Mouse (Mus musculus): ENCODE measurements around the gene D17Wsu92e. TPM values are rescaled to one million over a fixed set of nuclear protein-coding genes. Genes with fewer than 3 reads are reported as not detected.

Gene D17Wsu92e
- polyA plus RNA-seq, 1 experiment from 2014 or later = 12.1 TPM

DNA sequence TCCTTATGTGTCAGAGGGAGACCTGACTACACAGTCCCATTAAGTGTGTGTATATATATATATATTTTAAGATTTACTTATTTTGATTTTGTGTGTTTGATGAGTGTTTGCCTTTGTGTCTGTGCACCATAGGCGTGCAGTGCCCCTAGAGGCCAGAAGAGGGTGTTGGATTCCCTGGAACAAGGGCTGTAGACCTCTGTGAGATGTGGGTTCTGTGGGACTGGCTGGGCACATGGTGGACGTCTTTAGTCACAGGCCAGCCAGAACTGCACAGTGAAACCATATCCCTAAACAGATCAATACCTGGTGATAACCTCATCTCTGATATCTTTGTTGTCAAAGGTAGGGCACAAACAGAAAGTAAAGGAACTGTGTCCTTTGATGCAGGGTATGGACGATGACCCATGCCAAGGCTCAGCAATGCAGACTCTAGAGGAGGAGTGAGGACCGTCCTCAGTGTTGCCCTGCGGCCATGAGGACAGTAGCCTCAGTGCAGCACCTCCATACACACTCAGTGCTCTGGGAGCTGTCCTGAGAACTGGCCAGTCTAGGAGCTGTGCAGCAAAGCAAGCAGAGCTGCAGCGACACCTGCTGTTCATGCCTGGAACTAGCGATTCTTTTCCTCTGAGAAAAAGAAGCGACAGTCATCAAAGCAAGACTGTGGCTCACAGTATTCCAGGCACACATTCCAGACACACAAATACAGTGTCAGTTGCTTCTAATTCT, 51.5 kb downstream of the D17Wsu92e start:
- DNase-seq (ENCODE audit: low spot score) = peak; percentile 69
- H3K27ac ChIP-seq (replicated peaks) = no peak overlapping the region
- no peaks in the 10 kb centered on the region for H3K4me1 ChIP-seq
- peaks cover 73% of the 10 kb centered on the region for H3K36me3 ChIP-seq
- H3K27me3 ChIP-seq (ENCODE audit: low read depth, poor library complexity, severe bottlenecking) = no peaks in the 10 kb centered on the region
- WGBS = 66% methylated on average over 8 of the region's 8 CpGs
- peaks cover 6% of the 10 kb centered on the region; the same call in 1 of the 2 replicates for H3K9me3 ChIP-seq (replicated peaks)
- H3K4me3 ChIP-seq = no peak overlapping the region

GRCm38 (mm10) chr17:27767543-27767942, 52.9 kb downstream of the D17Wsu92e start:
- H3K36me3 ChIP-seq = peaks cover 75% of the 10 kb centered on the region
- no peak for DNase-seq (ENCODE audit: low spot score)
- no peaks in the 10 kb centered on the region for H3K27me3 ChIP-seq (ENCODE audit: low read depth, poor library complexity, severe bottlenecking)
- H3K4me3 ChIP-seq = no peak overlapping the region
- H3K4me1 ChIP-seq = no peaks in the 10 kb centered on the region
- peaks cover 6% of the 10 kb centered on the region; the same call in 1 of the 2 replicates for H3K9me3 ChIP-seq (replicated peaks)
- no peak overlapping the region for H3K27ac ChIP-seq (replicated peaks)
- 93% methylated on average over 12 of the region's 12 CpGs for WGBS

GRCm38 (mm10) chr17:27767120-27767519, 53.3 kb downstream of the D17Wsu92e start:
- whole genome bisulfite sequencing = 96% methylated on average over 5 of the region's 5 CpGs
- 0 out of 2 replicates have a peak, but pooled peaks cover under 1% of the 10 kb centered on the region for H3K4me1 ChIP-seq
- H3K4me3 ChIP-seq = no peak overlapping the region
- H3K27ac ChIP-seq (replicated peaks) = no peak overlapping the region
- peaks cover 71% of the 10 kb centered on the region for H3K36me3 ChIP-seq
- no peaks in the 10 kb centered on the region for H3K27me3 ChIP-seq (ENCODE audit: low read depth, poor library complexity, severe bottlenecking)
- no peak for DNase-seq (ENCODE audit: low spot score)
- H3K9me3 ChIP-seq (replicated peaks) = peaks cover 6% of the 10 kb centered on the region; the same call in 1 of the 2 replicates

- H3K4me1 ChIP-seq = peaks cover 21% of the 10 kb centered on the region
- no peak for DNase-seq (ENCODE audit: low spot score)
- no peak overlapping the region for H3K27ac ChIP-seq (replicated peaks)
- peaks cover 69% of the 10 kb centered on the region for H3K36me3 ChIP-seq
- H3K9me3 ChIP-seq (replicated peaks) = peaks cover 6% of the 10 kb centered on the region; the same call in 1 of the 2 replicates
- no peak overlapping the region for H3K4me3 ChIP-seq
- no peaks in the 10 kb centered on the region for H3K27me3 ChIP-seq (ENCODE audit: low read depth, poor library complexity, severe bottlenecking)
- 96% methylated on average over 6 of the region's 6 CpGs for WGBS
These were observed 55.4 kb downstream of the D17Wsu92e start for GRCm38 (mm10) chr17:27765066-27765465.

- Histone ChIP-seq H3K27ac (replicated peaks) (no peak overlapping the region), H3K9me3 (replicated peaks) (peaks cover 6% of the 10 kb centered on the region; the same call in 1 of the 2 replicates), H3K4me1 (peaks cover 27% of the 10 kb centered on the region), H3K36me3 (peaks cover 68% of the 10 kb centered on the region), H3K4me3 (no peak overlapping the region), H3K27me3 (ENCODE audit: low read depth, poor library complexity, severe bottlenecking) (no peaks in the 10 kb centered on the region)
- DNase-seq (ENCODE audit: low spot score) = no peak
- WGBS = 91% methylated on average over 2 of the region's 2 CpGs
These were observed 56.0 kb downstream of the D17Wsu92e start for GRCm38 (mm10) chr17:27764453-27764852.

DNA sequence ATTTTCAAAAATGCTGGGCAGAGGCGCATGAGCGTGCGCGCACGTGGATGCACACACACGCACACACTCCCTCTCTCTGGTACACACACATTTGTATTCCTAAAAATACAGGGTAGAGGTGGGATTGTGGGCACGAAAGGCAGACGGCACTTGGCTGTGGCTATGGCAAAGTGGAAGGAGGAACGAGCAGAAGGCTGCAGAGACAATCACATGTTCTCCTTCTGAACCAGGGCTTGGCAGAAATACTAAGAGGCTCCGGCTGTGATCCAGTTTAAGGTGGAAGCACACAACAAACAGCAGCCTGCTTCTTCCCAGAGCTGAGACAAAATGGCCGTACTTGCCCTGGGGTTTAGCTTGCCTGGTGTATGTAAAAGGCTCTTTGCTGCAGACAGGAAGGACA, 57.6 kb downstream of the D17Wsu92e start:
- no peak for DNase-seq (ENCODE audit: low spot score)
- Histone ChIP-seq H3K9me3 (replicated peaks) (peaks cover 6% of the 10 kb centered on the region; the same call in 1 of the 2 replicates), H3K36me3 (peaks cover 53% of the 10 kb centered on the region), H3K27ac (replicated peaks) (no peak overlapping the region), H3K4me3 (no peak overlapping the region), H3K4me1 (peaks cover 37% of the 10 kb centered on the region), H3K27me3 (ENCODE audit: low read depth, poor library complexity, severe bottlenecking) (no peaks in the 10 kb centered on the region)
- WGBS = 93% methylated on average over 11 of the region's 11 CpGs

- peaks cover 6% of the 10 kb centered on the region; the same call in 1 of the 2 replicates for H3K9me3 ChIP-seq (replicated peaks)
- H3K36me3 ChIP-seq = peaks cover 42% of the 10 kb centered on the region
- H3K27me3 ChIP-seq (ENCODE audit: low read depth, poor library complexity, severe bottlenecking) = no peaks in the 10 kb centered on the region
- peak overlapping the region; percentile 52; the same call in 1 of the 2 replicates for H3K27ac ChIP-seq (replicated peaks)
- DNase-seq (ENCODE audit: low spot score) = peak; percentile 74
- WGBS = 36% methylated on average over 9 of the region's 9 CpGs
- H3K4me1 ChIP-seq = peaks cover 37% of the 10 kb centered on the region
- no peak overlapping the region for H3K4me3 ChIP-seq
These were observed 58.7 kb downstream of the D17Wsu92e start for GRCm38 (mm10) chr17:27761639-27762336.

DNA sequence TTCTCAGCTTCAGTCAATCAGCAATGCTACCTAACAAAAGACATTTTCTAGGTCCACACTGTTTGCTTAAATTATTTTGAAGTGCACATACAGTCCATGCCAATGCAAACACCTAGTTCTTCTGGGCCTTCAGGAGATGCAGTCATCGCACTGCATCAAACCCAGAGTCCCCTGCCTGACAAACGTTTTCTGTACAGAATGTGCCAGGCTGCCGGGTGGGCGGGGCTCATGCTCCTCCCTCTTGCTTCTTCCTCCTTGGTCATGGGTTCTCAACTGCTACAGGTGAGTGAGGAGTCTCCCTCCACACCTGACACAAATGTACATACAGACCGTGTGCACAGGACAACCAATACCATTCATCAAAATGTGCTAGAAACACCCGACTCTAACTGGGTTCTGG, 60.3 kb downstream of the D17Wsu92e start:
- no peaks in the 10 kb centered on the region for H3K27me3 ChIP-seq (ENCODE audit: low read depth, poor library complexity, severe bottlenecking)
- no peak overlapping the region for H3K4me3 ChIP-seq
- H3K27ac ChIP-seq (replicated peaks) = no peak overlapping the region
- 84% methylated on average over 6 of the region's 6 CpGs for WGBS
- DNase-seq (ENCODE audit: low spot score) = no peak
- peaks cover 29% of the 10 kb centered on the region for H3K36me3 ChIP-seq
- peaks cover 6% of the 10 kb centered on the region; the same call in 1 of the 2 replicates for H3K9me3 ChIP-seq (replicated peaks)
- H3K4me1 ChIP-seq = peaks cover 41% of the 10 kb centered on the region

GRCm38 (mm10) chr17:27751314-27752202, 68.9 kb downstream of the D17Wsu92e start:
- WGBS = 91% methylated on average over 8 of the region's 8 CpGs
- peaks cover 41% of the 10 kb centered on the region for H3K36me3 ChIP-seq
- H3K27me3 ChIP-seq (ENCODE audit: low read depth, poor library complexity, severe bottlenecking) = no peaks in the 10 kb centered on the region

DNA sequence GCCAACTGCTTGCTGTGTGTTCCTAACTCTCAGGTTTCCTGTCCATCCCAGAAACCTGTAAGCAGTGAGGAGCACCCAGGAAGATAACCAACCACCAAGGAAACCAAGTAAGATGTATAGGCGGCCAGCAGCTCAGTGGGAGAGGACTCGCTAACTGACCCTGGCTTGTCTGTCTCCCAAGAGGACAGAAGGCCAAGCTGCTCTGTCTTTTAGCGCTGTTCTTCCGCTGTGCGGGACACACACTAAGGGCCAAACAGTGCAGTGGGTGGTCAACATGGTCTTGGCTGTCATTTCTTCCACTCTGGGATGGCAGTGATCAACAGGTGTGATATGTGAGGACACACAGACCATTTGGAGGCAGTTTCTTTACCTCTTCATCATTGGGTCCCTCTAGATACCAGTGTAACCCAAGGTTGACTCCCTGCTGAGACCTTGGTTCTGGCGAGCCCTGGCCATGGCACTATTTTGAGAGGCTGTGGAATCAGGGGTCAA, 70.0 kb downstream of the D17Wsu92e start:
- Histone ChIP-seq H3K4me1 (0 out of 2 replicates have a peak, but pooled peaks cover 2% of the 10 kb centered on the region), H3K9me3 (replicated peaks) (no peaks in the 10 kb centered on the region), H3K27me3 (ENCODE audit: low read depth, poor library complexity, severe bottlenecking) (no peaks in the 10 kb centered on the region), H3K36me3 (peaks cover 41% of the 10 kb centered on the region), H3K4me3 (no peak overlapping the region), H3K27ac (replicated peaks) (no peak overlapping the region)
- DNase-seq (ENCODE audit: low spot score) = no peak
- 88% methylated on average over 6 of the region's 6 CpGs for WGBS

More at GRCm38 (mm10) chr17:27751314-27752202, 68.9 kb downstream of the D17Wsu92e start:
- no peak for DNase-seq (ENCODE audit: low spot score)
- H3K4me3 ChIP-seq = no peak overlapping the region
- H3K9me3 ChIP-seq (replicated peaks) = no peaks in the 10 kb centered on the region
- H3K27ac ChIP-seq (replicated peaks) = no peak overlapping the region
- 0 out of 2 replicates have a peak, but pooled peaks cover 4% of the 10 kb centered on the region for H3K4me1 ChIP-seq

- no peak for DNase-seq (ENCODE audit: low spot score)
- H3K4me3 ChIP-seq = no peak overlapping the region
- 96% methylated on average over 2 of the region's 2 CpGs for WGBS
These were observed 72.3 kb downstream of the D17Wsu92e start for GRCm38 (mm10) chr17:27748123-27748522.

GRCm38 (mm10) chr17:27746446-27746845, 74.0 kb downstream of the D17Wsu92e start:
- no peaks in the 10 kb centered on the region for H3K4me1 ChIP-seq
- H3K27me3 ChIP-seq (ENCODE audit: low read depth, poor library complexity, severe bottlenecking) = no peaks in the 10 kb centered on the region
- no peak for DNase-seq (ENCODE audit: low spot score)
- H3K9me3 ChIP-seq (replicated peaks) = no peaks in the 10 kb centered on the region
- no peak overlapping the region for H3K4me3 ChIP-seq
- peaks cover 6% of the 10 kb centered on the region for H3K36me3 ChIP-seq
- no peak overlapping the region for H3K27ac ChIP-seq (replicated peaks)
- WGBS = 82% methylated on average over 4 of the region's 4 CpGs

More at GRCm38 (mm10) chr17:27748123-27748522, 72.3 kb downstream of the D17Wsu92e start:
- Histone ChIP-seq H3K27me3 (ENCODE audit: low read depth, poor library complexity, severe bottlenecking) (no peaks in the 10 kb centered on the region), H3K9me3 (replicated peaks) (no peaks in the 10 kb centered on the region), H3K4me1 (no peaks in the 10 kb centered on the region), H3K36me3 (peaks cover 23% of the 10 kb centered on the region), H3K27ac (replicated peaks) (no peak overlapping the region)
